Mouse (Mus musculus): ENCODE measurements around the gene Lsm3. TPM values are rescaled to one million over a fixed set of nuclear protein-coding genes. Genes with fewer than 3 reads are reported as not detected.

Lsm3 gene
- polyA plus RNA-seq, 1 experiment from 2014 or later, result 106 TPM

DNA sequence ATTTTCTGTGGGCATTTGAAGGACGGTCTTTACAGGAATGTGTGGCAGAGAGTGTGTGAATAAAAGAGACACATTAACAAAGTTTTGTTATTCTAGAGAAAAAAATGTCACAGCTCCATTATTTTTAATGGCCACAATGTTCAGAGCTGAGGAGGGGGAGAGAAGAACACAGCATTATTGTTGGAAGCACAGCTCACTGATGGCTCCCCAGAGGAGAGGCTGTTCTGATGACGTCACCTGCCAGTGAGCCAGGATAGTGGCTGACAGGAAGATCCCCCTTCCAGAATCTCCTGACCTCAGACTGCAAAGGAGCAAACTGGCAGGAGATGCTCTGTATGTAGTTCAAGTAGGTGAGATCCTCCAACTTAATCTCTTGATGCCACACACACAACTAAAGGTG is 18.0 kb downstream of the Lsm3 start:
- no peaks in the 10 kb centered on the region for H3K27me3 ChIP-seq
- no peaks in the 10 kb centered on the region for H3K9me3 ChIP-seq (replicated peaks)
- WGBS (ENCODE audit: insufficient replicate concordance), result 52% methylated on average over 2 of the region's 2 CpGs
- H3K4me2 ChIP-seq, result no peak overlapping the region
- no peaks in the 10 kb centered on the region for H3K36me3 ChIP-seq (replicated peaks)
- H3K27ac ChIP-seq (replicated peaks), result no peak overlapping the region
- H3K9ac ChIP-seq, result no peak overlapping the region
- no peak for ATAC-seq (ENCODE audit: insufficient read depth)
- no peaks in the 10 kb centered on the region for H3K4me1 ChIP-seq (replicated peaks)
- no peak overlapping the region for H3K4me3 ChIP-seq (replicated peaks)

DNA sequence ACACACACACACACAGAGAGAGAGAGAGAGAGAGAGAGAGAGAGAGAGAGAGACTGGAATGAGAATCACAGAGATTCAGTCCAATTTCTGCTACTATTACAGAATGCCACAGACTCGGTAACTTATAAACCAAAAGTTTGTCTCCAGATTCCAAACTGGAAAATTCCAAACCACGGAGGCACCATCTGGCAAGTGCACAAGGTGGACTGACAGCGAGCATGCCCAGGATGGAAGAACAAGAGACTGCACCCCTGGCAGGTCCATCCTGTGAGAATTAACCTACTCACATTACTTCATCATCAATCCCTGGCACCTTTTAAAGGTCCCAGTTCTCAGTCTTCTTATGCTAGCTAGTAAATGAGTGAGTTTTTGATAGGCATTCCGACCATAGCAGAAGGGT is 18.5 kb downstream of the Lsm3 start:
- no peak for ATAC-seq (ENCODE audit: insufficient read depth)
- Histone ChIP-seq H3K9ac (no peak overlapping the region), H3K9me3 (replicated peaks) (no peaks in the 10 kb centered on the region), H3K4me3 (replicated peaks) (no peak overlapping the region), H3K27ac (replicated peaks) (no peak overlapping the region), H3K27me3 (no peaks in the 10 kb centered on the region), H3K4me2 (no peak overlapping the region), H3K36me3 (replicated peaks) (no peaks in the 10 kb centered on the region), H3K4me1 (replicated peaks) (no peaks in the 10 kb centered on the region)
- 47% methylated on average over 4 of the region's 4 CpGs for WGBS (ENCODE audit: insufficient replicate concordance)

DNA sequence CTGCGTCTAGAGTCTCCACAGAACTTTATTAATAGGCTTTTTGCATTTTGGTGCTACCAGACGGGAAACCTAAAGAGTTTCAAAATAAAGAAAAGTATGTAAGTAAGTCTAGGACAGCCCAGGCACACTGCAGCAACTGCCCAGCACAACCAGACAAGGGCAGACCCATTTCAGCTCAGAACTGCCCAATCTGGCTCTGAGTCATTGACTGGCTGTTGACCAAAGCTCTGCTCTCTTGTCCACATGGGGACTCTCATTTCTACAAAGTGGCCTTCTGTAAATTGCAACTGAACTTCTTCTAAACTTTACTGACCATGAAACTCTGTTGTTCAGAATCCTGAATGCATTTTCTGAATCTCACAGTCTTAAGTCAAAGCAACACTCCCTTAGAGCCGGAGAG is 19.5 kb downstream of the Lsm3 start:
- Histone ChIP-seq H3K9ac (no peak overlapping the region), H3K9me3 (replicated peaks) (no peaks in the 10 kb centered on the region), H3K27ac (replicated peaks) (no peak overlapping the region), H3K4me2 (no peak overlapping the region), H3K4me1 (replicated peaks) (no peaks in the 10 kb centered on the region), H3K4me3 (replicated peaks) (no peak overlapping the region), H3K27me3 (no peaks in the 10 kb centered on the region), H3K36me3 (replicated peaks) (no peaks in the 10 kb centered on the region)
- ATAC-seq (ENCODE audit: insufficient read depth), result no peak
- WGBS (ENCODE audit: insufficient replicate concordance), result 49% methylated on average over 3 of the region's 3 CpGs

DNA sequence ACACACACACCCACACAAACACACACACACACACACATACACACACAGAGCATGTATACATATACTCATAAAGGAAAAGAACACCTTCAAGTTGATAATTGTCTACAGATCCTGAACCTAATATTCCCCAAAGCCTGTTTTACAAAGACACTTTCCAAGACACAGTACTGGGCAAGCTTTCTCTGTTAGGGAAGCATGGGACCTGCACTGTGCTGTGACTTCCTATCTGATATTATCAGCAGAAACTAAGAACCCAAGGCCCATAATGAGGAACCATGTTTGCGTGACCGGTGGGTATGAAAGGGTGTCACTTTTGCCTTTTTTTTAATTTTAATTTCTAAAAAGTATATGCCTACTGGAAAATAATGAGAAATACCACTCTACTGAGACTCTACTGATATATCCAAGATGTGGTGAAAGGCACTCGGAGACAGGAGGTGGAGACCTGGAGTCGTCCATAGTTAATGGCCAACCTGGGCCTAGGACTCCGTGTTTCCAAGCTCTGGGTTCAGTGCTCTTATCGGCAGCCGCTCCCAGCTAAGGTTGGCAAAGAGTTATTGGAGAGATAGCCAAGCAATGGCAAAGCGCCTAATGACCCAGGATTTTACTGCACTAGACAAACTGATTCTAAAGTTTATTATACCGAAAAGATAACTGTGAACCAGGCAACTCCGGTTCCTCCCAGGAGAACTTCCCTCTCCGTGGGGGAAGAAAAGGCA is 20.5 kb downstream of the Lsm3 start:
- Histone ChIP-seq H3K36me3 (replicated peaks) (no peaks in the 10 kb centered on the region), H3K9me3 (replicated peaks) (no peaks in the 10 kb centered on the region)
- 68% methylated on average over 11 of the region's 11 CpGs for WGBS (ENCODE audit: insufficient replicate concordance)

DNA sequence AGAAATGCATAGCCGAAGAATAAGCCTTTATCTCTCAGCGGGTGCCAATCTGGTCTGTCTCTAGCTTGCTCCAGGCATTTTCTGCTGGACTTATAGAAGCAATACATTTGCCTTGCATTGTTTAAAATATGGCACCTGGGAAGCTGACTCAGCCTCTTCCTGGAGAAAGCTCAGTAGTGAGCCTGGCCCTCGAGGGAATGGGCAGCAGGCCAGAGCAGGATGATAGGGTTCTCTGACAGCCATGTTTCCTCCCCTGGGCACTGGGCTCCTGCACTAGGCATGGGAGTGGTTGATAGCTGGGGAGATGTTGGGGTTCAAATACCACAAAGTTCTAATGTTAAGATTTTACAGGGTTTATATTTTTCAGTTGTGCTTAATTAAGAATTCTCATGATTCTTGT is 25.5 kb downstream of the Lsm3 start:
- no peaks in the 10 kb centered on the region for H3K36me3 ChIP-seq (replicated peaks)
- H3K9me3 ChIP-seq (replicated peaks), result no peaks in the 10 kb centered on the region
- no peak overlapping the region for H3K4me3 ChIP-seq (replicated peaks)
- H3K27me3 ChIP-seq, result peaks cover 6% of the 10 kb centered on the region; the same call in 1 of the 2 replicates
- H3K4me2 ChIP-seq, result no peak overlapping the region
- WGBS (ENCODE audit: insufficient replicate concordance), result 39% methylated on average over 3 of the region's 3 CpGs
- H3K27ac ChIP-seq (replicated peaks), result no peak overlapping the region
- H3K9ac ChIP-seq, result no peak overlapping the region
- no peak for ATAC-seq (ENCODE audit: insufficient read depth)
- H3K4me1 ChIP-seq (replicated peaks), result no peaks in the 10 kb centered on the region; the same call in 1 of the 2 replicates

More for the DNA sequence above, 20.5 kb downstream of the Lsm3 start:
- Histone ChIP-seq H3K4me1 (replicated peaks) (no peaks in the 10 kb centered on the region), H3K27ac (replicated peaks) (no peak overlapping the region), H3K4me2 (no peak overlapping the region), H3K27me3 (no peaks in the 10 kb centered on the region), H3K4me3 (replicated peaks) (no peak overlapping the region), H3K9ac (no peak overlapping the region)
- no peak for ATAC-seq (ENCODE audit: insufficient read depth)

DNA sequence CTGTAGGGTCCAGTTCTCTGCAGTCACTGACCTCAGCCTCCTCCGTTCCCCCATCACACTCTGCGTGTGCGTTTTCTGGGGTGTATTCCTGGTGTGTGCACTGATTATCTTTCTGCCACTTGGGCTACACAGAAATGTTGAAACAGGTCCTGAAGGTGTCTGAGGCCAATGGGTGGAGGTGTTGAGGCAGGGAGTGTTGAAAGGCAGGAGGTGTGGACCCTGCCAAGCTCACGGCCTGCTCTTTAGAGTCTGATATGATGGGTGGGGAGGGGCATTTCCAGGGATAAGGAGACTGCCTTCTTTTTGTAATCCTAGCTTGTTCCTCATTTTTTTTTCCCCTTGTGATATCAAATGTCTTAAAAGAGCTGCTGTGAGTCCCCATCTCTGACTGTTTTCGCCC is 27.3 kb downstream of the Lsm3 start:
- H3K9ac ChIP-seq, result no peak overlapping the region
- WGBS (ENCODE audit: insufficient replicate concordance), result 60% methylated on average over 5 of the region's 5 CpGs
- no peak overlapping the region for H3K4me2 ChIP-seq
- no peak for ATAC-seq (ENCODE audit: insufficient read depth)
- H3K4me3 ChIP-seq (replicated peaks), result no peak overlapping the region
- H3K9me3 ChIP-seq (replicated peaks), result no peaks in the 10 kb centered on the region
- no peaks in the 10 kb centered on the region for H3K36me3 ChIP-seq (replicated peaks)
- no peak overlapping the region for H3K27ac ChIP-seq (replicated peaks)
- H3K4me1 ChIP-seq (replicated peaks), result no peaks in the 10 kb centered on the region; the same call in 1 of the 2 replicates
- H3K27me3 ChIP-seq, result peaks cover 11% of the 10 kb centered on the region; the same call in 1 of the 2 replicates

DNA sequence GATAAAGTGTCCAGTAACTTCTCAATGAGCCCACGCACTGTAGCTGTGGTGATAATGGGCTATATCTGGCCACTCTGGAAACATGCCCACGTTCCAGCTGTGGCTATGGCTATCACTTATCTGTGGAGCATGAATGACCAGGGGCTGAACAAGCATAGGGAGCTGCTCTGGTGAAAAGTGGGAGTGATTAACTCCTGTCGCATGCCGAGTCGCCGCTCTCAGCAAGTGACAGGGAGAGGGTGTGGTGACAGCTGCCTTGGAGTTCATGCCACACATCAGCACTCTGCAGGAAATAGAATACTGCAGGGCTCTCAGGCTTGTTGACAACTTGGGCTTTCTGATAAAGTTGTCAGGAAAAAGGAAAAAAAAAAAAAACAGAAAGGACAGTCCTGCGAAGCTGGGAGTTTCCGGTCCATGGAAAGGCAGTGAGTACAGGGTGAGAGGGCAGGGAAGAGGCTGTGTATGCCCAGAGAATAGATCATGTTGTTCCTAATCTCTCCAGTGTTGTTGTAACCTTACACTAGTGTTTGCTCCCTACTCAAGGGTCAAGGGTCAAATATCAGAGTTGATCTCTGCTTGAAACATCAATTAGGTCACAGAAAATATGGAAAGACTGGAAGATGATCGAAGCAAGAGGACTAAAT is 30.6 kb downstream of the Lsm3 start:
- Histone ChIP-seq H3K9me3 (replicated peaks) (no peaks in the 10 kb centered on the region), H3K4me1 (replicated peaks) (no peaks in the 10 kb centered on the region; the same call in 1 of the 2 replicates), H3K36me3 (replicated peaks) (no peaks in the 10 kb centered on the region), H3K27ac (replicated peaks) (no peak overlapping the region), H3K9ac (no peak overlapping the region), H3K4me2 (no peak overlapping the region), H3K4me3 (replicated peaks) (no peak overlapping the region), H3K27me3 (peaks cover 11% of the 10 kb centered on the region; the same call in 1 of the 2 replicates)
- 17% methylated on average over 9 of the region's 9 CpGs for WGBS (ENCODE audit: insufficient replicate concordance)
- ATAC-seq (ENCODE audit: insufficient read depth), result no peak

DNA sequence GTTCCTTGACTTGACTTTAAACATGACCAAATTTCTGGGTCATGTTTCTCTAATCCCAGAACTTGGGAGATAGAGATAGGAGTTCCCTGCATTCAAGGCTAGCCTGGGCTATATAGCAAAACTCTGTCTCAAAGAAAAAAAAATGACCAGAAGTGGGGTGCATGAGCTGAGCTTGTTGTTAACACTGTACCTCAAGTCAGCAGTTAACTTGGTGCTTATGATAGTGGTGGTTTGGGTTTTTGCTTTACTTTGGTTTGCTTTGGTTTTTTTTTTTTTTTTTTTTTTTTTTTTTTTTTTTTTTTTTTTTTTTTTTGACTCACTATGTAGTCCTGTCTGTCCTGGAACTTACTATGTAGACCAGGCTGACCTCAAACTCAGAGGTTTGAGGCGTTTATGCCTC is 31.6 kb downstream of the Lsm3 start:
- Histone ChIP-seq H3K27ac (replicated peaks) (no peak overlapping the region), H3K9ac (no peak overlapping the region), H3K4me1 (replicated peaks) (no peaks in the 10 kb centered on the region; the same call in 1 of the 2 replicates), H3K4me3 (replicated peaks) (no peak overlapping the region), H3K9me3 (replicated peaks) (no peaks in the 10 kb centered on the region), H3K27me3 (peaks cover 11% of the 10 kb centered on the region; the same call in 1 of the 2 replicates), H3K4me2 (no peak overlapping the region), H3K36me3 (replicated peaks) (no peaks in the 10 kb centered on the region)
- ATAC-seq (ENCODE audit: insufficient read depth), result no peak
- 46% methylated on average over 1 of the region's 1 CpGs for WGBS (ENCODE audit: insufficient replicate concordance)

DNA sequence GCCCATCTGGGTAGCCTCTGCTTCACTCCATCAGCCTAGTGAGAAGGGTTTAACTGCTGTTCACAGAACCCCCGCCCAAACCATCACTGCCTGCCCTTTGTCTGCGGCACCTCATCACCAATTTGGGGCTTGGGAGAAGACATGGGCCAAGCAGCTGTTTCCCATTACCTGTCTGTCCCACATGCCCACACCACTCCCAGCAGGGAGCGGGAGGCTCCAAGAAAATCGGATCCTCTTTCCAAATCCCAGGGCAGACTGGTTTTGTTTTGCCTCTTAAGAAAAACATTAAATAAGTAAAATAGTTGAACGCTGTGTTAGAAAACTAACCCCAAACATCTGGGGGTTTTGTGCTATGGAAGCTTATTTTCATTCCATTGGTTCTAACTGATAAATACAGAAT is 33.9 kb downstream of the Lsm3 start:
- 68% methylated on average over 5 of the region's 5 CpGs for WGBS (ENCODE audit: insufficient replicate concordance)
- Histone ChIP-seq H3K27ac (replicated peaks) (no peak overlapping the region), H3K4me2 (no peak overlapping the region), H3K36me3 (replicated peaks) (no peaks in the 10 kb centered on the region), H3K4me3 (replicated peaks) (no peak overlapping the region), H3K4me1 (replicated peaks) (no peaks in the 10 kb centered on the region; the same call in 1 of the 2 replicates), H3K27me3 (peaks cover 11% of the 10 kb centered on the region; the same call in 1 of the 2 replicates), H3K9ac (no peak overlapping the region), H3K9me3 (replicated peaks) (no peaks in the 10 kb centered on the region)
- ATAC-seq (ENCODE audit: insufficient read depth), result no peak

DNA sequence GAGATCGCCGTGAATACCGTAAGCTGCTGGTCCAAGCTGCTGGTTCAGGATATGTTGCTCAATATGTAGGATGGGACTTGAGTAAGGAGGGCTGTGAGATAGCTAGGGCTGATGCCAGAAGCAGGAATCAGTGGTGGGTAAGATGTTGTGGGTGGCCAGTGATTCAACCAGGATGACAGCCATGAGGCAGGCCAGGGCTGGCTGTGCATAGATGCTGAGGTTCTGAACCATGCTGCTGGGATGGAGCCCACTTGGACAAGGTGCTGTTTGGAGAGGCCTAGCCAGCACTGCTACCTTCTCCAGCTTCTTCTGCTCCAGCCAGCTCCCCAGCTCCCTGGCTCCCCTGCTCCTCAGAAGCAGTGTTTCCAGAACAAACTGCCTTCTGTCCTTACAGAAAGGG is 35.9 kb downstream of the Lsm3 start:
- no peak overlapping the region for H3K4me3 ChIP-seq (replicated peaks)
- H3K27me3 ChIP-seq, result 0 out of 2 replicates have a peak, but pooled peaks cover under 1% of the 10 kb centered on the region
- ATAC-seq (ENCODE audit: insufficient read depth), result no peak
- H3K4me2 ChIP-seq, result no peak overlapping the region
- no peak overlapping the region for H3K27ac ChIP-seq (replicated peaks)
- no peaks in the 10 kb centered on the region for H3K4me1 ChIP-seq (replicated peaks)
- no peaks in the 10 kb centered on the region for H3K36me3 ChIP-seq (replicated peaks)
- WGBS (ENCODE audit: insufficient replicate concordance), result 84% methylated on average over 3 of the region's 3 CpGs
- no peak overlapping the region for H3K9ac ChIP-seq
- no peaks in the 10 kb centered on the region for H3K9me3 ChIP-seq (replicated peaks)

DNA sequence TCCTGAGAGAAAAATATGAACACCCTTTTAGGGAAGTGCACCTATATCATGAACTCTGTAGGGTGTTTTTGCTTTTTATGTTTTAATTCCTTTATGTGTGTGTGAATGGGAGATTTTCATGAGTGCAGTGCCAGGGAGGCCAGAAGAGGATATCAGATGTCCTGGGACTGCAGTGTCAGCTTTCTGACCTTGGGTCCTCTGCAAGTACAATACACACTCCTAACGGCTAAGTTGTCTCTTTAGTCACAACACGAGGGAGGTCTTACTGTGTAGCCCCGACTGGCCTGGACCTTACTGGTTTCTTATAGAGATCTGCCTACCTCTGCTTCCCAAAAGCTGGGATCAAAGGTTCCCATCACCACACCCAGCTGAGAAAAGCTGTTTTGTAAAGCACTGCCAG is 37.0 kb downstream of the Lsm3 start:
- no peak overlapping the region for H3K27ac ChIP-seq (replicated peaks)
- no peaks in the 10 kb centered on the region for H3K9me3 ChIP-seq (replicated peaks)
- H3K36me3 ChIP-seq (replicated peaks), result no peaks in the 10 kb centered on the region
- no peak for ATAC-seq (ENCODE audit: insufficient read depth)
- H3K9ac ChIP-seq, result no peak overlapping the region
- H3K27me3 ChIP-seq, result no peaks in the 10 kb centered on the region
- H3K4me3 ChIP-seq (replicated peaks), result no peak overlapping the region
- no peaks in the 10 kb centered on the region for H3K4me1 ChIP-seq (replicated peaks)
- WGBS (ENCODE audit: insufficient replicate concordance), result 58% methylated on average over 3 of the region's 3 CpGs
- no peak overlapping the region for H3K4me2 ChIP-seq
